Mouse (Mus musculus) spleen, adult 12 weeks (tissue): ENCODE measurements around the gene B3gnt6.

Experiments used
- DNase-seq: peaks from one replicate; pipeline ENCODE4 v3.0.0; 2022; ENCODE audit warnings: low spot score

The B3gnt6 gene

DNA sequence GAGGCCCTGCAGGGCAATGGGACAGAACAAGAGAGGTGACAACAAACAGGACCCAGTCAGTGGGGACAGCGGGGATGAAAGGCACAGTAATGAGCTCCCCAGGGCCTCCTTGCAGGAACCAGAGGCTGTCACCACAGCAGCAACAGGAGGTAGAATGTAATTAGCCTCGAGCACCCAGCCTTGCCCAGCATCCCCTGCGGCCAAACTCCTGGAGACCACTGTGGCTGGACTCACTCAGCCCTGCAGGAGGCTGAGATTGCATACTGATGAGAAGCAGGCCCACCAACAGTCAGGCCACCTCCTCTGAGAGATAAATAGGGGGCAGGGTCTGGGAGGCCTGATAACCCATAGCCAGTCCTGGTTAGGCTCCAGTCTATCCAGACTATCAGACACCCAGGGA lies 49.5 kb downstream of the B3gnt6 start:
- DNase-seq, result no peak

DNA sequence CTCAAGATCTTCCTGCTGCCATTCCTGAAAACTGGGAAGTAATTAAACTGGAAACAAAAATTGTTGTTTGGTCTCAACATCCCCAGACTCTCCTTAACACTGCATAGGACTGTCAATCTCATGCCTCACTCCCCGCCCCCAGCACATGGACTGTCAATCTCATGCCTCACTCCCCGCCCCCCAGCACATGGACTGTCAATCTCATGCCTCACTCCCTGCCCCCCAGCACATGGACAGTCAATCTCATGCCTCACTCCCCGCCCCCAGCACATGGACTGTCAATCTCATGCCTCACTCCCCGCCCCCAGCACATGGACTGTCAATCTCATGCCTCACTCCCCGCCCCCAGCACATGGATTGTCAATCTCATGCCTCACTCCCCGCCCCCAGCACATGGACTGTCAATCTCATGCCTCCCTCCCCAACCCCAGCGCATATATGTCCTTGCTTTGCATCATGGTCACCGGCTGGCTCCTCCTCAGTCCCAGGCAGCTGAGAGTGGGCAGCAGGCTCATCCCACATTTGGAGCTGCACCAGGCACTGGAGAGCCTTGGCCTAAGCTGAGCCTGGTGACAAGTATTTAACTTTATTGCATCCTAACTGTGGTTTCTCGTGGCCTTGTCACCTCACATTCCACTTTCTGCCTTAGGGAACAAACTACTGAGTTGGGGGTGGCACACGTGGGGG lies 50.4 kb downstream of the B3gnt6 start:
- no peak for DNase-seq

DNA sequence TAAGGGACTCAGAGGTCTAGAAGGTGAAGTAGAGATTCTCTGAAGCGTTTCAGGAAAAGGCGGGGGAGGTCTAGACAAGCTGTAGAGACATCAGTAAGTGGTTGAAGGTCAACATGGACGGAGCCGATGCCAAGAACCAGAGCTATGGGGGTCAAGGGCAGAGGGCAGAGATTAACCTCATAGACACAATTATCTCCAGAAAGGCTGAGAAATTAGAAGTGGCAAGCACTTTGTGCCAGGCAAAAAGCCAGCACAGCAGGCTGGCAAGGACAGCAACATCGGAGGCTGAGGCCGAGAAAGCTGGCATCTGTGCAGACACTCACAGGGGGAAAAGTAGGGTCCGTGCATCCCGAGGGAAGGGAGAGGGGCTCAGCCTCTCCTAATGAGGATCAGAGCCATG lies 51.5 kb downstream of the B3gnt6 start:
- DNase-seq, result no peak

DNA sequence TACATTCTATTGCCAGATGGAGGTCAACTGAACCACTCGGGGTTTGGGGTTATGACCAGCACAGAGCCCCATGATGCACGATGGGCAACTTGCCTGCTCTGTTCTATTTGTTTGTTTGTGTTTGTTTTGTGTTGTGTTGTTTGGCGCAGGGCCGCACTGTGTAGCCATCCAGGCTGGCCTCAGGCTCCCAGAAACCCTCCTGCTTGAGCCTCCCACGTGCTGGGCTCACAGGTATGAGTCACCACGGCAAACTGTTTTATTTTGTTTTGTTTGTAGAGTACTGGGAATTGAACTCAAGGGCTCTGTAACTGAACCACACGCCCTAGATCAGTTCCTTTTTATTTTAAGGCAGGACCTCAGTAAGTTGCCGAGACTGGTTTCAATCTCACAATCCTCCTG lies 52.8 kb downstream of the B3gnt6 start:
- DNase-seq, result no peak

DNA sequence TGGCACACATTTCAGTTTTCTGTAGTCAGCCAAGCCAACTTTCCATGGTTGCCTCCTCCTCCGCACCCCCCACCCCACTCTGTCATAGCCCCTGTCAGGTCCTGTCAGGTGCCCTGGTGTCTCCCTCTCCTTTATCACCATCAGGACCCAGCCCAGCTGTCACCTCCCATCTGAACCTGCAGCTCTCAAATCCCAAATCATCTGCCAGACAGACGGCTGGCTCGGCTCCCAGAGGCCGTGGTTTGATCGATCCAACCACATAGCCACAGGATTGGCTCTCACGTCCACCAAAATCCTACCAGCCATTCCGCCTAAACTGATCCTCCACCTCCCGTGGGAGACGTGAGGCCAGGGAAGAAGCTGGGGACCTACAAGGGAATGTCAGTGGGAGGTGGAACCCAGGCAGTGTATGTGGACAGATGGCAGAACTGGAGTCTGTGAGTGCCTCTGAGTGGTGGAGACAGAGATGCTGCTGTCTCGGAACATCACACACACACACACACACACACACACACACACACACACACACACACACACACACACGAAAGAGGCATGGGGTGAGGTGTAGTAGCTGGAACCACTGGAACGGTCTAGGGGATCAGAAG lies 53.3 kb downstream of the B3gnt6 start:
- DNase-seq, result no peak

DNA sequence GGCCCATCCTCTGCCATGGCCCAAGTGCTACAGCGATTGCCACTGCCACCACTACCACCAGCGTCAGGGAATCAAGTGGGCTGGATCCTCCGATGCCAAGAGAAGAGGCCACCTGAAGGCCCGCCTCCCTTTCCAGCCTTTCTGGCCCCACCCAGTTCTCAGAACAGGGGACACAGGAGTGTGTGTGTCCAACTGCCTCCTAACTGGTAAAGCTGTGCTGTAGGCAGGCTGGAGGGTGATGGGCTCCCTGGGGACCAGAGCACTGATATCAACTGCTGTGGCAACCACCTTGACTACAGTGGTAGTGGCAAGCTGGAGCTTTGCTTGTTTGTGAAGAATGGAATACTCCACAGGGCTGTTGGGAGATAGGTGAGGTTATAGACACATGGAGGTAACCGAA lies 53.9 kb downstream of the B3gnt6 start, which contains the start of gene Omp:
Gene Omp (minus strand): TSS at position 101 of the 400 bp plus-strand sequence.
- DNase-seq, result no peak

DNA sequence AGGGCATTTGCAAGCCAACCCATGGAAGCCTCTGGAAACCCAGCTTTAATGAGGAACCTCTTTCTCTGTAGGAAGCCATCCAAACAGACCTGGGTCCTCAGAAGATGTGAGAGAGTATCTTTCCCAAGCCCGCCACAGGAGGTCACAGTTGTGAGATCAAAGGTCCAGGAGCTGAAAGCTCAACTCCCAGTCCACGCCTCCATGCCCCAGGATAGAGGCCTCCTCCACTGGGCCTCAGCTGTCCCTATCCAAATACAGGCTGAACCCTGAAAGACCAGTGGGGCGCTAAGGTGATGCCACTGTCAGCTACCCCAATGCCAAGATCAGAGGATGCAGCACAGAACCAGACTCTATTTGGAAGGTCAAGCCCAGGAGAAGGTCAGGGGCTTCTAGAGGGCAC lies 56.6 kb downstream of the B3gnt6 start:
- DNase-seq, result no peak
